Mouse (Mus musculus): Measurements from ENCODE around the gene Mcrip2. TPM values are rescaled to one million over a fixed set of nuclear protein-coding genes. Genes with fewer than 3 reads are reported as not detected.

The Mcrip2 gene
- polyA plus RNA-seq, 1 experiment from 2014 or later, result 57.8 TPM

DNA sequence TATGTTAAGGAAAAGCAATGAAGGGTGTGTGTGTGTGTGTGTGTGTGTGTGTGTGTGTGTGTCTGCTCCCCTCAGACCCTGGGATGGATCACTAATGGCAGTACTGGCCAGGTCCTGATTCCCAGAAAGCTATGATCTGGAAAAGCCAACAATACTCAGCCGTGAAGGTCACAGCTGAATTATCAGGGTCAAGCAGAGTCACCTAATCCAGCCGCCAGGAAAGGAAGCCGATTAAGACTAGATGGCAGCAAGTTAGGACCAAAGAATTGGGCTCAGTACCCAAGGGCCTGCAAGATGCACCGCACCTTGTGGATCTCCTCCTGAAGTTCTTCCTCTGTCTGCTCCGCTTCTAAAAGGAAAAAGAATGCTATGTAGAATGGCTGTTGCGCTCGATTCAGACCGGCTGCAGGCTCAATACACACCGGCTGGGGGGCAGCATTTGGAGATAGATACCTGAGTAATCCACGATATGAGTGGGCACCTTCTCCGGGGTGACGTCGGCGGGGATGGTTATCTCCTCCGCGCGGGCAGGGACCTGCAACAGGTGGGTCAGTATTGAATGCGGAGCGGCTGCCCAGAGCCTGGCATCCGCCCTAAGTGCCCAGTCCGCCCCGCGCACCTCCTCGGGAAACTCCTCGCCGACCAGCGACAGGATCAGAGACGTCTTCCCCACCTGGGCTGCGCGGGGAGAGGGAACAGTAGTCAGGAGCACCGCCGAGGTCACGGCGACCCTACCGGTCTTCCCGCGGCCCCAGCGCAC is 24.7 kb downstream of the Mcrip2 start:
- ATAC-seq (peak; percentile 34), DNase-seq (ENCODE audit: low read depth, low spot score) (no peak)
- ChIA-PET POLR2A (interaction anchor here (1.0 kb wide), 1 partner anchor 9 kb away, joined by 5 read pairs; no protein-coding TSS in a partner anchor), CTCF (no interaction called here)
- in situ Hi-C loops (cut with MboI; ENCODE audit: low pct_unique_long_range_greater_than_20kb), result no loop called here
- no peak for TF ChIP-seq CTCF (IDR thresholded peaks at IDR 0.05)
- no peaks in the 10 kb centered on the region for H3K27me3 ChIP-seq

DNA sequence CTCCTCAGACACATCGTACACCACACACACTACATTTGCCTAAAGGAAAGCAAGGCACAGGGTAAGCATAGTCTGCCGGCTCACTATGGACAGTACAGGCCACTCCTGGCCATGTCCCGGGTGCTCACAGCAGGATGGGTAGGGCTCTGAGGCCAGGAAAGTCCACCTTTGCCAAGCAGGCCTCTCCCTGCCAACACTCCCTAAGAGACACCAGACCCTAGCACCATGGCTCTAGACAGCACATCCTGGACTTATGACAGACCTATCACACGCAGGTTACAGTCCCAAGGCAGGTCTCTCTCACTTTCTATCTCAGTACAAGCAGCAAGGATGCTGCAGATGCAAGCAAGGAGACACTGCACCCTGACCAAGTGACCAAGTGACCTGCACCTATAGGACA is 25.4 kb downstream of the Mcrip2 start:
- ChIA-PET POLR2A (interaction anchor here (1.0 to 1.6 kb wide), 2 partner anchors 10 kb away, joined by 5 to 7 read pairs; partner anchors contain the start of gene Stub1), CTCF (interaction anchor here (1.3 kb wide), 1 partner anchor 10 kb away, joined by 5 read pairs; the partner anchor contains the start of gene Stub1)
- no peak for TF ChIP-seq CTCF (IDR thresholded peaks at IDR 0.05)
- H3K27me3 ChIP-seq, result no peaks in the 10 kb centered on the region
- ATAC-seq (no peak), DNase-seq (ENCODE audit: low read depth, low spot score) (no peak)
- in situ Hi-C loops (cut with MboI; ENCODE audit: low pct_unique_long_range_greater_than_20kb), result no loop called here

GRCm38 (mm10) chr17:25842509-25842908 is 26.1 kb downstream of the Mcrip2 start:
- ChIA-PET POLR2A (interaction anchor here (1.6 kb wide), 1 partner anchor 9 kb away, joined by 7 read pairs; the partner anchor contains the start of gene Stub1), CTCF (interaction anchor here (1.3 kb wide), 1 partner anchor 9 kb away, joined by 5 read pairs; the partner anchor contains the start of gene Stub1)
- ATAC-seq, result no peak
- no peak for DNase-seq (ENCODE audit: low read depth, low spot score)
- in situ Hi-C loops (cut with MboI; ENCODE audit: low pct_unique_long_range_greater_than_20kb), result no loop called here
- no peak for TF ChIP-seq CTCF (IDR thresholded peaks at IDR 0.05)
- no peaks in the 10 kb centered on the region for H3K27me3 ChIP-seq

DNA sequence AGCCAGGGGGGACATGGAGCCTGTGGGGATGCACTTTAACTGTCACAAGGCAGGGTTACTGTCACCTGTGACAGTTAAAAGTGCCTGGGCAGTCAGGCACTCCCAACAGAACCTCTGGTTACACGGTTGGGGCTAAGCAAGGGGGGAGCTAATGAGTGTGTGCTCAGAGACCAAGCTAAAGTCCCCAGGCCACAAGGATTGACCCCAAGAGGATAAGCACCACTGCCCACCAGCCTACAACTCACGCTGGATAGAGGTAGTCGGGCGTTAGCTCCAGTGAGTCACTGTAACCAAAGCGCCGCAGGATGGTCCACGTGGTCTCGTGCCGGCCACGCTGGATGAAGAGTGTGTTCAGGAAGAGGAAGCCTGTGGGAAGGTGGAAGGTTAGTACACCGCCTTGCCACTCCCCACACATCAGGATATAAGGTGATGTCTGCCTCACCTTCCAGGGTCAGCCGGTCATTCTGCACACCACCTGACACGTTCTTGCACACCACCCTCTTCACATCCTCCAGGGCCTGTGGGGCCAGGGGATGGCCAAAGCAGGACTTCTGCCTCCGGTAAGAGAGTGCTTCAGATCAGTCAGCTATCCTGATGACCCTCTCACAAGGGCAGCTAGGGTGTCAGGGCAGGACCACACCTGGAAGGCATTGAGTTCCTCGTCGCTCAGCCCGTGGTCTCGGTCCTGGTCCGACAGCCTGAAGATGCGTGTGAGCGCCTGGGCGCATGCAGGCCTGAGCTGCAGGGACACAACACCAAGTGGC is 27.3 kb downstream of the Mcrip2 start, which contains the start of gene Gm20683:
Gm20683 (minus strand) TSS at position 647 of the 764 bp plus-strand sequence.
- ATAC-seq (no peak), DNase-seq (ENCODE audit: low read depth, low spot score) (no peak)
- CTCF ChIA-PET, result interaction anchor here (1.3 kb wide), 1 partner anchor 8 kb away, joined by 5 read pairs; the partner anchor contains the start of gene Stub1
- no peak for TF ChIP-seq CTCF (IDR thresholded peaks at IDR 0.05)
- in situ Hi-C loops (cut with MboI; ENCODE audit: low pct_unique_long_range_greater_than_20kb), result no loop called here
- H3K27me3 ChIP-seq, result no peaks in the 10 kb centered on the region
- POLR2A ChIA-PET, result interaction anchor here (1.6 kb wide), 1 partner anchor 8 kb away, joined by 7 read pairs; the partner anchor contains the start of gene Stub1

- ChIA-PET POLR2A (interaction anchor here (1.2 kb wide), 1 partner anchor 21 kb away, joined by 3 read pairs; the partner anchor contains the start of gene Wdr90), CTCF (no interaction called here)
- H3K27me3 ChIP-seq, result no peaks in the 10 kb centered on the region
- in situ Hi-C loops (cut with MboI; ENCODE audit: low pct_unique_long_range_greater_than_20kb), result no loop called here
- no peak for ATAC-seq
- no peak for DNase-seq (ENCODE audit: low read depth, low spot score)
- no peak for TF ChIP-seq CTCF (IDR thresholded peaks at IDR 0.05)
Measured at GRCm38 (mm10) chr17:25840519-25840918, 28.0 kb downstream of the Mcrip2 start.

DNA sequence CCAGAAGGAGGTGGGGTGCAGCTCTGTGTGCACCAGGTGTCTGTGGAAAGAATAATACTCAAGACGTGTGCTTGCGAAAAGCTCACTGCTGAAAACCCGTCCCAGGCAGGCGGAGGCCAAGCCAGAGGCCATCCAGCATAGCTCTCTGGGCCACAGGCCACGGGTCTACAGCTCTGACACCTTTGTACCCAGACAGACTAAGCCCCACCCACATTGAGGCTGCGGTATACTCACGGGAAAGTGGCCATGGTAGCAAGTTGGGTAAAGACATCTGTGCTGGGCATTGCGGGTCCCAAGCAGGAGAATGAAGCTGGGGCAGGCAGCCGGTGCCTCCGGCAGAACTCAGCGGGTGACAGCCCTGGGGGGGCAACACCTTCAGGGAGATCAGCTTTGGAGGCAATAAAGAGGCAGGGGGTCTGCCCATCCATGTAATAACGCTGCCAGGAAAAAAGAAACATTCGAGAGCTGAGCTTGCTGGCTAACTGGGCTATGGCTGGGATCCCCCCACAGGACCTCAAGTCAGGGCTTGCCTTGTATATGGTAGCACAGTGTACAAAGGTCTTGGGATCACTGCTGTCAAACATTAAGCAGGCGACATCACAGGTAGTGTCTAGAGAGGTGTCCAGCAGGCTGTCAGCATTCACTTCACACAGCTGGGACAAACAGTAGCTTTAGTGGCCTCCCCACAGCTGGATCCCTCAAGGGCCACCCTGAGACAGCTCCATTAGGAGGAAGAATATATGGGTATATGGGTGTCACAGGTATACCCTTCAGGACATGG is 28.9 kb downstream of the Mcrip2 start:
- in situ Hi-C loops (cut with MboI; ENCODE audit: low pct_unique_long_range_greater_than_20kb), result no loop called here
- CTCF ChIA-PET, result no interaction called here
- POLR2A ChIA-PET, result interaction anchor here (0.6 to 1.2 kb wide), 2 partner anchors 14 to 22 kb away, joined by 3 read pairs; partner anchors contain the start of gene Wdr90
- TF ChIP-seq CTCF (IDR thresholded peaks at IDR 0.05), result no peak
- H3K27me3 ChIP-seq, result no peaks in the 10 kb centered on the region
- DNase-seq (ENCODE audit: low read depth, low spot score) (no peak), ATAC-seq (no peak)

GRCm38 (mm10) chr17:25838904-25839303 is 29.7 kb downstream of the Mcrip2 start:
- CTCF ChIA-PET, result no interaction called here
- POLR2A ChIA-PET, result interaction anchor here (0.6 kb wide), 1 partner anchor 14 kb away, joined by 3 read pairs; no protein-coding TSS in a partner anchor
- H3K27me3 ChIP-seq, result no peaks in the 10 kb centered on the region
- TF ChIP-seq CTCF (IDR thresholded peaks at IDR 0.05), result no peak
- ATAC-seq (no peak), DNase-seq (ENCODE audit: low read depth, low spot score) (no peak)
- in situ Hi-C loops (cut with MboI; ENCODE audit: low pct_unique_long_range_greater_than_20kb), result no loop called here

- ATAC-seq, result no peak
- no peak for TF ChIP-seq CTCF (IDR thresholded peaks at IDR 0.05)
- POLR2A ChIA-PET, result interaction anchor here (0.6 to 2.2 kb wide), 5 partner anchors 9 to 58 kb away, joined by 3 to 7 read pairs (median 4); partner anchors contain the start of gene Wdr90
- in situ Hi-C loops (cut with MboI; ENCODE audit: low pct_unique_long_range_greater_than_20kb), result no loop called here
- CTCF ChIA-PET, result no interaction called here
- no peaks in the 10 kb centered on the region for H3K27me3 ChIP-seq
- no peak for DNase-seq (ENCODE audit: low read depth, low spot score)
Measured at GRCm38 (mm10) chr17:25837533-25837932, 31.0 kb downstream of the Mcrip2 start.

DNA sequence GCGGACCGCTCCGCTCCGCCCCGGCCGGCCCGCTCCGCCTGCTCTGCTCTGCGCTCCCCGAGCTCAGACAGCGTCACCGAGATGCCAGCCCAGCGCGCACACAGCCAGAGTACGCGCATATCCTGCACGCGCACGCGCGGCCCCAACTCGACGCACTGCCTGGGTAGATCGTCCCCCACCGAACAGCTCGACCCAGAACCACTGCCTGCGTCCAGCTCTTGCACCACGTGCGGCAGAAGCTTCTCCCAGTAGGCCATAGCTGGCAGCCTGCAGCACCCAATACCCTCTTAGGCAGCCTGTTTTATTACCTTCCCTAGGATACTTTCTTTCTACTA is 31.5 kb downstream of the Mcrip2 start, which contains the start of gene Rhbdl1:
Rhbdl1 (minus strand) TSS at position 220 of the 335 bp plus-strand sequence.
- ChIA-PET CTCF (no interaction called here), POLR2A (interaction anchor here (0.6 to 2.2 kb wide), 6 partner anchors 9 to 58 kb away, joined by 3 to 7 read pairs (median 4); partner anchors contain the start of gene Wdr90)
- H3K27me3 ChIP-seq, result no peaks in the 10 kb centered on the region
- no peak for TF ChIP-seq CTCF (IDR thresholded peaks at IDR 0.05)
- in situ Hi-C loops (cut with MboI; ENCODE audit: low pct_unique_long_range_greater_than_20kb), result no loop called here
- ATAC-seq (no peak), DNase-seq (ENCODE audit: low read depth, low spot score) (no peak)

Measured in Patski (cell line).